Mouse (Mus musculus) thymus, adult 2 months (tissue): ENCODE measurements around the gene Hus1b. TPM values are rescaled to one million over a fixed set of nuclear protein-coding genes. Genes with fewer than 3 reads are reported as not detected.

ENCODE experiments used
- DNase-seq: peaks from one replicate; pipeline ENCODE4 v3.0.0; 2021
- H3K27ac ChIP-seq: fragments of 200-500 bp; 2 replicates; pipeline ENCODE4 v1.5.1; 2012; ENCODE audit warnings: low read length, control low read depth; ENCODE audit not compliant: control insufficient read depth, insufficient read depth
- H3K27me3 ChIP-seq: fragments of 200-500 bp; 2 replicates; pipeline ENCODE4 v1.6.1; 2012; ENCODE audit warnings: mild to moderate bottlenecking, low read length, moderate library complexity, mixed read lengths; ENCODE audit not compliant: control insufficient read depth, insufficient read depth
- H3K36me3 ChIP-seq: fragments of 200-500 bp; 2 replicates; pipeline ENCODE4 v1.6.1; 2012; ENCODE audit warnings: mild to moderate bottlenecking, low read length, moderate library complexity; ENCODE audit not compliant: control insufficient read depth, insufficient read depth
- H3K4me1 ChIP-seq: fragments of 200-500 bp; replicated peaks from 2 replicates; pipeline ENCODE4 v1.6.1; 2012; ENCODE audit warnings: low read length; ENCODE audit not compliant: control insufficient read depth, insufficient read depth
- H3K4me3 ChIP-seq: fragments of 200-500 bp; 2 replicates; pipeline ENCODE4 v1.5.1; 2012; ENCODE audit warnings: mild to moderate bottlenecking, low read length, control low read depth, moderate library complexity; ENCODE audit not compliant: control insufficient read depth, insufficient read depth
- CTCF ChIP-seq: fragments of 200-500 bp; IDR thresholded peaks from 2 replicates; pipeline ENCODE4 v1.5.1; 2012; ENCODE audit warnings: mild to moderate bottlenecking, control low read depth, low read length, moderate library complexity, borderline replicate concordance; ENCODE audit not compliant: control insufficient read depth, poor library complexity, insufficient read depth; ENCODE audit errors: extremely low read depth
- POLR2A ChIP-seq: fragments of 200-500 bp; IDR thresholded peaks from 2 replicates; pipeline ENCODE4 v1.6.1; 2012; ENCODE audit warnings: mild to moderate bottlenecking, low read length, control low read depth, moderate library complexity; ENCODE audit not compliant: control insufficient read depth, poor library complexity, insufficient read depth; ENCODE audit errors: extremely low read depth
- WGBS: fragments of 180-500 bp; shearing (Covaris S2); methylation state at CpG from one replicate; pipeline ENCODE4 v1.1.7; 2018; 5-methylcytosine and 5-hydroxymethylcytosine counted together
- polyA plus RNA-seq: library from polyadenylated mRNA; depleted of rRNA; stranded (reverse); fragments of >200 nt; gene quantifications from 2 replicates; pipeline ENCODE4 v1.2.3, GENCODE M21; 2012

Hus1b gene
- polyA plus RNA-seq, 1 experiment = 1.1 TPM

GRCm38 (mm10) chr13:30985598-30986466 is 38.3 kb upstream of the Hus1b start:
- TF ChIP-seq POLR2A = no peak
- no peak for TF ChIP-seq CTCF
- Histone ChIP-seq H3K36me3 (no peaks in the 10 kb centered on the region), H3K4me3 (peak overlapping the region; percentile 40), H3K27ac (no peak overlapping the region), H3K27me3 (no peaks in the 10 kb centered on the region), H3K4me1 (peaks cover 11% of the 10 kb centered on the region)
- no peak for DNase-seq
- WGBS = 42% methylated on average over 27 of the region's 27 CpGs

GRCm38 (mm10) chr13:30985275-30985597 is 37.7 kb upstream of the Hus1b start:
- Histone ChIP-seq H3K27ac (no peak overlapping the region), H3K36me3 (no peaks in the 10 kb centered on the region)

GRCm38 (mm10) chr13:30981666-30982065 is 34.1 kb upstream of the Hus1b start:
- peak; percentile 64 for DNase-seq
- 58% methylated on average over 1 of the region's 1 CpGs for WGBS
- TF ChIP-seq CTCF = no peak
- TF ChIP-seq POLR2A = no peak
- Histone ChIP-seq H3K4me1 (peaks cover 11% of the 10 kb centered on the region), H3K4me3 (no peak overlapping the region), H3K36me3 (no peaks in the 10 kb centered on the region), H3K27ac (no peak overlapping the region), H3K27me3 (no peaks in the 10 kb centered on the region)

More at GRCm38 (mm10) chr13:30985275-30985597, 37.7 kb upstream of the Hus1b start:
- H3K4me3 ChIP-seq = peak overlapping the region; percentile 40
- H3K4me1 ChIP-seq = peaks cover 11% of the 10 kb centered on the region
- TF ChIP-seq POLR2A = no peak
- TF ChIP-seq CTCF = no peak
- WGBS = 46% methylated on average over 13 of the region's 13 CpGs
- no peaks in the 10 kb centered on the region for H3K27me3 ChIP-seq
- no peak for DNase-seq

GRCm38 (mm10) chr13:30978224-30978623 is 30.7 kb upstream of the Hus1b start:
- Histone ChIP-seq H3K27ac (no peak overlapping the region), H3K27me3 (no peaks in the 10 kb centered on the region), H3K4me1 (peaks cover 8% of the 10 kb centered on the region), H3K4me3 (no peak overlapping the region), H3K36me3 (no peaks in the 10 kb centered on the region)
- TF ChIP-seq CTCF (no peak), POLR2A (no peak)
- no peak for DNase-seq
- 94% methylated on average over 4 of the region's 4 CpGs for WGBS

GRCm38 (mm10) chr13:30976536-30977084 is 29.1 kb upstream of the Hus1b start:
- H3K36me3 ChIP-seq = no peaks in the 10 kb centered on the region
- TF ChIP-seq CTCF (no peak), POLR2A (no peak)
- H3K4me3 ChIP-seq = no peak overlapping the region
- H3K4me1 ChIP-seq = peaks cover 8% of the 10 kb centered on the region
- H3K27me3 ChIP-seq = no peaks in the 10 kb centered on the region
- H3K27ac ChIP-seq = peak overlapping the region; percentile 6; the same call in 1 of the 2 replicates
- peak; percentile 49 for DNase-seq
- 42% methylated on average over 8 of the region's 8 CpGs for WGBS

- Histone ChIP-seq H3K27me3 (no peaks in the 10 kb centered on the region), H3K4me3 (peak overlapping the region; percentile 61), H3K27ac (no peak overlapping the region), H3K4me1 (peaks cover 13% of the 10 kb centered on the region), H3K36me3 (no peaks in the 10 kb centered on the region)
- WGBS = 41% methylated on average over 5 of the region's 5 CpGs
- no peak for DNase-seq
- TF ChIP-seq CTCF = no peak
- TF ChIP-seq POLR2A = no peak
These were observed 26.7 kb upstream of the Hus1b start for GRCm38 (mm10) chr13:30974247-30974630.
